Mouse (Mus musculus) megakaryocyte, embryonic 14.5 days (primary cell): ENCODE data around the gene Zbtb9.

ENCODE experiments used
- FLI1 ChIP-seq: IDR thresholded peaks from 2 replicates; pipeline ENCODE4 v1.6.1; 2012; ENCODE audit warnings: low read length, inconsistent platforms, mixed read lengths
- GATA1 ChIP-seq: IDR thresholded peaks from 3 replicates; pipeline ENCODE4 v1.6.1; 2012; ENCODE audit warnings: mixed read lengths, low read length, inconsistent platforms, borderline replicate concordance

GRCm38 (mm10) chr17:26981050-26981449 is 8.1 kb downstream of the Zbtb9 start:
- TF ChIP-seq GATA1: no peak
- no peak for TF ChIP-seq FLI1
